Mouse (Mus musculus): ENCODE measurements around the gene Eda2r. TPM values are rescaled to one million over a fixed set of nuclear protein-coding genes. Genes with fewer than 3 reads are reported as not detected.

Gene Eda2r
- under 1 TPM; 0.38 to 0.47 TPM for total RNA-seq (2021)

DNA sequence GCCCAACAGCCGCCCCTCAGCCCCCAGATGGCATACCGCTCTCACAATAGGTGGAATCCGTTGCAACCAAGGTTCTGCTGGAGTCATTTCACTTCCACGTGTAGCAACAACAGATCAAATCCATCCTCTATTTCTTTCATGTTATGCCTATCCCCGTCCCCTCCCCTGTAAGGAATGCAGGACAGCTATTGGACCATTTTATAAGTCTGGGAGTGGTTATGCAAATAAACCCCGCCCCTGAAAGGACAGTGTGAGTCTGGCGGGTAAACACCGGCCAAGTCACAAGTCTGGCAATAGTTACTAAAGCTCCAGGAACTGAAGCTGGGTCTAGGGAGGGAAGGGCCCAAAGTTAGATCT is at the start of gene Eda2r:
Eda2r (minus strand) TSS at position 152 of the 357 bp plus-strand sequence.
- DNase-seq = peak in 1 of 2 experiments; percentile 1

DNA sequence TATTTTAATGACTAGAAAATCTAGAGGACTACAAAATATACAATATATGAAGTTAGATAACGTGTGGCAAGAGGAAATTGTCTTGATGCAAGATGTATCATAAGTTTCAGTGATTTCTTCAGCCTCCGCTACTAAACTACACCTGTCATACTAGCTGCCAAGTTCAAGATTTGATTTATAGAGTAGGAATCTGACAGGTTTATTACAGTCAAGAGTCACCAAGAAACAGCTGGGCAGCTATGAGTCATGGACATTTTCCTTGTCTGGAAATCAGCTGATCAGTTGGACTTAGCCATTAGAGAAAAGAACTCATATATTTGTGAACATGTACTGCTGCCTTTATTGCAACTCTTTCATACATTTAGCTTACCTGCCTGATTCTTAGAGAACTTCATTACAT is 20.9 kb upstream of the Eda2r start:
- no peak for DNase-seq

GRCm38 (mm10) chrX:97378076-97378475 is 1.1 kb upstream of the Eda2r start:
- DNase-seq = no peak

GRCm38 (mm10) chrX:97376321-97377064 is 523 bp downstream of the Eda2r start:
- peak in 1 of 2 experiments; percentile 5 for DNase-seq

- no peak for DNase-seq
These were observed 4.2 kb downstream of the Eda2r start for GRCm38 (mm10) chrX:97372826-97373225.

GRCm38 (mm10) chrX:97369206-97369605 is 7.8 kb downstream of the Eda2r start:
- no peak for DNase-seq

- no peak for DNase-seq
These were observed 8.3 kb downstream of the Eda2r start for GRCm38 (mm10) chrX:97368741-97369140.

DNA sequence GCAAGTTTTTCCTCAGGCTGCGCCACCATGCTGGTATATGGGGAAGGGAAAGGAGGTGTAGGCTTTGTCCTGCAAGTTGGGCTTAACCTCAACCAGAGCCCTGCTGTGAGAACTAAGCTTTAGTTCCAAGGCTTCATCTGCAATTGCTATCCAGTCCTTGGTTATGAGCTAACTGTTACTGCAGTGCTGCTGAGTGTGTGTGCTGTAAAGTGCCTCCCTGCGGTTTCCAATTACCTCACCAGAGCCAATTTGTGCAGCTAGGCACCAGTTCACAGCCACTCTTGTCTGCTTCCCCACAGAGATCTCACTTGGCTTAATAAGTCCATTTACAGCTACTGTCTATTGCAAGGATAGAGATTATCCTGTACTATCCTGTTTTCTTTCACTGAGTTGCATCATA is 16.1 kb downstream of the Eda2r start:
- DNase-seq = no peak

DNA sequence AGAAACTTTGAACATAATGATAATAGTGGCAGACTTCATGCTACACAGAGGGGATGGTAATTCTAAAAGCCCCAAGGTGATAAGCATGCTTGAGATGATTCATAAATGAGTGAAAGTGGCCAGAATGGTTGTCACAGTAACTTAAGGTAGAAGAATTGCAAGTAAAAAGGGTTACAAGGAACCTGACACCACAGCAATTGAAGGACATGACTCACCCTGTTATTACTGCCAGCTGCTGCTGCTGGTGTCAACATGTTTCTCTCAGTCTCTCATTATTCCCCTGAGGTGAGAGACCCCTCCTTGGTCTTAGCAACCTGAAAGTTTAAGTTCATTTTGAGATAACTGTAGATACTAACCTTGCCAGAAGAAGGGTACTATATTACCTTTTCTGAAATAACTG is 49.1 kb downstream of the Eda2r start:
- no peak for DNase-seq
